Mouse (Mus musculus) intestine, embryonic 14.5 days (tissue): ENCODE results near the gene Elk1. TPM values are rescaled to one million over a fixed set of nuclear protein-coding genes. Genes with fewer than 3 reads are reported as not detected.

Experiments
- ATAC-seq: fragments of 200-750 bp; cut with Nextera tagmentation; replicated peaks from 2 replicates; pipeline ENCODE4 v1.8.0; 2017; ENCODE audit warnings: low read depth, moderate number of reproducible peaks, moderate TSS enrichment, moderate library complexity; ENCODE audit not compliant: low FRiP score, low TSS enrichment
- DNase-seq: peaks from one replicate; pipeline ENCODE4 v3.0.0-alpha.2; 2018; ENCODE audit warnings: low spot score
- H3K27ac ChIP-seq: fragments of 300-500 bp; sonication (generic); 2 replicates; pipeline ENCODE4 v1.5.1; 2014; ENCODE audit warnings: low read depth, mild to moderate bottlenecking, control low read depth
- H3K27me3 ChIP-seq: fragments of 300-500 bp; sonication (generic); replicated peaks from 2 replicates; pipeline ENCODE4 v1.6.1; 2014; ENCODE audit warnings: low read length, control low read depth; ENCODE audit not compliant: control insufficient read depth, insufficient read depth
- H3K36me3 ChIP-seq: fragments of 300-500 bp; sonication (generic); 2 replicates; pipeline ENCODE4 v1.6.1; 2014; ENCODE audit warnings: low read length, control low read depth; ENCODE audit not compliant: control insufficient read depth, insufficient read depth
- H3K4me1 ChIP-seq: fragments of 300-500 bp; sonication (generic); replicated peaks from 2 replicates; pipeline ENCODE4 v1.6.1; 2014; ENCODE audit warnings: low read length, control low read depth, mixed read lengths; ENCODE audit not compliant: control insufficient read depth, insufficient read depth
- H3K4me2 ChIP-seq: fragments of 300-500 bp; sonication (generic); 2 replicates; pipeline ENCODE4 v1.6.1; 2014; ENCODE audit warnings: low read length
- H3K4me3 ChIP-seq: fragments of 300-500 bp; sonication (generic); 2 replicates; pipeline ENCODE4 v1.5.1; 2014; ENCODE audit warnings: low read depth, low read length, control low read depth, mixed read lengths
- H3K9ac ChIP-seq: fragments of 300-500 bp; sonication (generic); 2 replicates; pipeline ENCODE4 v1.6.1; 2014; ENCODE audit warnings: mild to moderate bottlenecking, low read length
- H3K9me3 ChIP-seq: fragments of 300-500 bp; sonication (generic); 2 replicates; pipeline ENCODE4 v1.6.1; 2016; ENCODE audit warnings: low read length, control low read depth; ENCODE audit not compliant: control insufficient read depth
- WGBS: fragments of 180-500 bp; shearing (Covaris S2); extraction: QIAGEN DNeasy Blood & Tissue Kit; methylation state at CpG from one replicate; pipeline ENCODE4 v1.1.7; 2014; 5-methylcytosine and 5-hydroxymethylcytosine counted together
- polyA plus RNA-seq: library from polyadenylated mRNA; unstranded; fragments of >200 nt; fragmentation: Nextera tagmentation; extraction: Ambion mirVana; gene quantifications from 2 replicates; pipeline ENCODE4 v1.2.1, GENCODE M21; 2014

The Elk1 gene
- polyA plus RNA-seq, 1 experiment from 2014 or later: 6.2 TPM

DNA sequence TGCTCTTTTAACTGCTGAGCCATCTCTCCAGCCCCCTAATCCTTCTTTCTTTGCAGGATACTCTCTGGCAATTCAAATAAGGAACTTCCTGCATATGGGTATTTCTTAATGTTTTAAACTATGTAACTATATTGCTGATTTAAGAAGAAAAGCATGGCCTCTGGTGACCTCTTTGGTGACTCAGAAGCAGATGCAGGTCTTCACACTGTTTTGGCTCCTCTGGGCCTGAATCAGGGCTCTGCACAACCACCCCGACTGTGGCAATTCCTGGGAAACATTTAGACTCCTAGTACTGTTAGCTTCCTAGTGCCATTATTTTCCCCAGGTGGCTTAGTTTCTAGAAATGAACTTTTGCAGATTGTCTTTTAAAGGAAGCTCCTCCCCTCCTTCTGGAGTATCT lies 26.9 kb downstream of the Elk1 start:
- no peaks in the 10 kb centered on the region for H3K4me1 ChIP-seq
- H3K27ac ChIP-seq: no peak overlapping the region
- H3K9me3 ChIP-seq: no peaks in the 10 kb centered on the region
- H3K4me2 ChIP-seq: no peak overlapping the region
- H3K36me3 ChIP-seq: no peaks in the 10 kb centered on the region
- H3K4me3 ChIP-seq: no peak overlapping the region
- ATAC-seq (no peak), DNase-seq (no peak)
- H3K9ac ChIP-seq: no peak overlapping the region
- WGBS: 83% methylated on average over 1 of the region's 1 CpGs
- H3K27me3 ChIP-seq: no peaks in the 10 kb centered on the region

DNA sequence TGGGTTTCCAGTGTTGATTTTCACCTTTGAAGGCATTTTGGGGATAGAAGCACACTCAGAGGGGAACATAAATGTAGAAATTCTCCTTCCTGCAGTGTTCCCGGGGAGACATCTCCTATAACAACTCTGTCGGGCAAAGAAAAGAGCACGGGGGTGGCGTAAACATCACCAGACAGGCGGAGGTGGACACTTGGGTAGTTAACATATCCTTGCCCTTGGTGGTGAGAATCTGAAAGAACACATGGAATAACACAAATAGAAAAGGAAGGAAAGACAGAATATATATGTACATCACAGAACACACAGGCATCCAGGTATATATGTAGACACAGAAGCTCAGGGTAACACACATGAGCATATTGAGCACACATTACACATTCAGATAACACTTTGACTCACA lies 29.0 kb downstream of the Elk1 start:
- H3K27me3 ChIP-seq: no peaks in the 10 kb centered on the region
- 43% methylated on average over 5 of the region's 5 CpGs for WGBS
- H3K4me3 ChIP-seq: no peak overlapping the region
- H3K36me3 ChIP-seq: no peaks in the 10 kb centered on the region
- peak overlapping the region; percentile 64 for H3K4me2 ChIP-seq
- no peak overlapping the region for H3K27ac ChIP-seq
- no peak overlapping the region for H3K9ac ChIP-seq
- no peak for ATAC-seq
- no peaks in the 10 kb centered on the region for H3K9me3 ChIP-seq
- DNase-seq: no peak
- H3K4me1 ChIP-seq: no peaks in the 10 kb centered on the region

DNA sequence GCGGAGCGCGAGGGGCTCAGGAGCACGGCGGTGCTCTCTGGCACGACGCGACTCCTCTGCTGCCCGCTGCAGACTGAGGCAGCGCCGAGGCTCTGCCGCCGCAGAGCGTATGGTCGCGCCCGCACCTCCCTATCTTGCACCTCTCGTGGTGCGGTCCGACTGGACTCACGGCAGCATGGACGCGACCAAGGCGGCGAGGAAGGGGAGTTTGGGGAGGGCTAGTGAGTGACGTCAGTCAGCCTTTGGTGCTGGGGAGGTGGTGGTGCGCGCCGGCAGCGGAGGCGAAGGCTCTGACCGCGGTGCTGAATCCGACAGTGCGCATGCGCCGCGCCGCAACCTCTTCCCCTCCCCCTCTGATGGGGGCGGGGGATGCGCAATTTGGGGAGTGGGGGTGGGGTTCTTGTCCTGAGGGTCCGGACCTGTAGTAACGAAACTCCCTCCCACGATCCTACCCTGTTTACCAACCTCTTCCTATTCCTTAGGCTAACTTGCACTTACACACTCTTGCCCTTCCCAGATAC lies 29.5 kb downstream of the Elk1 start, which contains the start of gene Syn1:
TSS of gene Syn1 (minus strand) at position 161 of the 521 bp plus-strand sequence.
- Histone ChIP-seq H3K4me2 (peak within 1 kb of the TSS; percentile 64), H3K4me1 (no peaks in the 10 kb centered on the region), H3K4me3 (peak within 1 kb of the TSS; percentile 36), H3K9ac (0 out of 2 replicates have a peak within 1 kb of the TSS, but pooled peaks have one; percentile 16), H3K36me3 (no peaks in the 10 kb centered on the region), H3K9me3 (no peaks in the 10 kb centered on the region), H3K27me3 (no peaks in the 10 kb centered on the region), H3K27ac (no peak within 1 kb of the TSS)
- ATAC-seq (peak; percentile 92), DNase-seq (peak; percentile 78)
- 22% methylated on average over 33 of the region's 44 CpGs for WGBS

DNA sequence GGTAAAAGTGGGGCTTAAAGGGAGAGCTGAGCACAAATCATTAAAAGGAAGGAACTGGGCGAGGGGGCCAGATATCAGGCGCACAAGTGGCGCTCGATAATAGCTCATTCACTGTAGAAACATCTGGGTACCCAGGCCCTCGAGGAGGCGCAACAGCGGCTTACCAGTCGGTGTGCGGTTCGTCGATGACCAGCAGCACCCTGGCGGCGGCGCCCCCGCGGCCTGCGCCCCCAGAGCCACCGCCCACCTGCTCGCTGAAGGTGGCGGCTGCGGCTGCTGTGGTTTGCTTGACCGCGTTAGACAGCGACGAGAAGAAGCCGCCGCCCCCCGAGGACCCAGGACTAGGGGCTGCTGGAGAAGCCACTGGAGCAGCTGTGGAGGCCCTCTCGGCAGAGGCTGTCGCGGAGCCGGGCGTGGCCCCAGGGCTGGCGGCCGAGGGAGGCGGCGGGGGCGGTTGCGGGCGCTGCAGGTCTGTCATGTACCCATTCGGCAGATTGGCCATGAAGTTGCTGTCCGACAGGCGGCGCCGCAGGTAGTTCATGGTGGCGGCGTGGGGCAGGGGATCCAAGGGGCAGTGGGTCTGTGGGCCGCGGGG lies 30.1 kb downstream of the Elk1 start:
- H3K27ac ChIP-seq: no peak overlapping the region
- no peaks in the 10 kb centered on the region for H3K9me3 ChIP-seq
- H3K4me2 ChIP-seq: peak overlapping the region; percentile 64
- H3K4me1 ChIP-seq: no peaks in the 10 kb centered on the region
- H3K9ac ChIP-seq: 0 out of 2 replicates have a peak overlapping the region, but pooled peaks have one; percentile 16
- 13% methylated on average over 31 of the region's 49 CpGs for WGBS
- ATAC-seq (peak; percentile 55; the same call in 1 of the 2 replicates), DNase-seq (no peak)
- no peaks in the 10 kb centered on the region for H3K36me3 ChIP-seq
- H3K4me3 ChIP-seq: peak overlapping the region; percentile 36
- no peaks in the 10 kb centered on the region for H3K27me3 ChIP-seq

GRCm38 (mm10) chrX:20915075-20915474 lies 35.3 kb downstream of the Elk1 start:
- no peak for ATAC-seq
- Histone ChIP-seq H3K27me3 (no peaks in the 10 kb centered on the region), H3K4me2 (no peak overlapping the region), H3K9me3 (no peaks in the 10 kb centered on the region), H3K4me1 (no peaks in the 10 kb centered on the region), H3K4me3 (no peak overlapping the region), H3K27ac (no peak overlapping the region), H3K36me3 (no peaks in the 10 kb centered on the region), H3K9ac (no peak overlapping the region)
- DNase-seq: no peak

- Histone ChIP-seq H3K36me3 (no peaks in the 10 kb centered on the region), H3K27ac (no peak overlapping the region), H3K27me3 (no peaks in the 10 kb centered on the region), H3K4me1 (no peaks in the 10 kb centered on the region), H3K9me3 (no peaks in the 10 kb centered on the region), H3K9ac (no peak overlapping the region), H3K4me2 (no peak overlapping the region), H3K4me3 (no peak overlapping the region)
- DNase-seq: no peak
- WGBS: 81% methylated on average over 6 of the region's 6 CpGs
- no peak for ATAC-seq
Measured at GRCm38 (mm10) chrX:20913726-20914125, 36.7 kb downstream of the Elk1 start.

DNA sequence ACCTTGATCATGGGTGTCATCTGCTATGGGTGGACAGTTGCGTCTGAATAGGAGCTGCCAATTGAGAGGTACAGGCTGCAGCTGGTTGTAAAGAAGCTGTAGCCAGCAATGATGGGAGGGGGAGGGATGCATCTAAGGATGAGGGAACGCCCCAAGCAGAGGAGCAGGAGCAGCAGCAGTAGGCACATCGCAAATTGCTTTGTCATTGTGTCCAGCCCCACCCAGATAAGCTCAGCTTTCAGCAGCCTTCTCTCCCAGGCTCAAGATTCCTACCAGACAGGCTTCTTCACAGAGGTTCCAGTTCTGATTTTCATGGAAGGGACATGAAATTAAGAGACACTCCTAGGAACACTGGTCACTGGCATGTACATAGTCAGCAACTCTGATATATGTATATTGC lies 40.3 kb downstream of the Elk1 start:
- Histone ChIP-seq H3K4me2 (no peak overlapping the region), H3K4me3 (no peak overlapping the region), H3K4me1 (no peaks in the 10 kb centered on the region), H3K36me3 (no peaks in the 10 kb centered on the region), H3K9ac (no peak overlapping the region), H3K9me3 (no peaks in the 10 kb centered on the region), H3K27ac (no peak overlapping the region), H3K27me3 (no peaks in the 10 kb centered on the region)
- ATAC-seq (no peak), DNase-seq (no peak)
- WGBS: 35% methylated on average over 3 of the region's 3 CpGs
